Mouse (Mus musculus) cortical plate, adult 2 months (tissue): ENCODE data around the gene F12. TPM values are rescaled to one million over a fixed set of nuclear protein-coding genes. Genes with fewer than 3 reads are reported as not detected.

Experiments
- H3K27ac ChIP-seq: fragments of 200-500 bp; 2 replicates; pipeline ENCODE4 v1.5.1; 2012; ENCODE audit warnings: low read length, control low read depth, inconsistent platforms; ENCODE audit not compliant: insufficient read depth
- H3K4me1 ChIP-seq: fragments of 200-500 bp; 2 replicates; pipeline ENCODE4 v1.6.1; 2011; ENCODE audit warnings: low read length; ENCODE audit not compliant: control insufficient read depth, insufficient read depth
- H3K4me3 ChIP-seq: fragments of 200-500 bp; 2 replicates; pipeline ENCODE4 v1.5.1; 2011; ENCODE audit warnings: mild to moderate bottlenecking, low read length, control low read depth; ENCODE audit not compliant: insufficient read depth
- CTCF ChIP-seq: fragments of 200-500 bp; IDR thresholded peaks from 2 replicates; pipeline ENCODE4 v1.5.1; 2011; ENCODE audit warnings: mild to moderate bottlenecking, control low read depth, low read length; ENCODE audit not compliant: insufficient read depth; ENCODE audit errors: extremely low read depth
- POLR2A ChIP-seq: fragments of 200-500 bp; IDR thresholded peaks from 2 replicates; pipeline ENCODE4 v1.6.1; 2011; ENCODE audit warnings: mild to moderate bottlenecking, low read length, control low read depth; ENCODE audit not compliant: insufficient read depth; ENCODE audit errors: extremely low read depth
- polyA plus RNA-seq: library from polyadenylated mRNA; depleted of rRNA; stranded (reverse); fragments of >200 nt; gene quantifications from 2 replicates; pipeline ENCODE4 v1.2.3, GENCODE M21; 2012; rRNA removed

F12 gene
- polyA plus RNA-seq, 1 experiment = 0.63 TPM

GRCm38 (mm10) chr13:55381790-55382189, 44.8 kb downstream of the F12 start:
- H3K4me3 ChIP-seq = no peak overlapping the region
- peaks cover 4% of the 10 kb centered on the region for H3K4me1 ChIP-seq
- H3K27ac ChIP-seq = no peak overlapping the region
- no peak for TF ChIP-seq CTCF
- TF ChIP-seq POLR2A = no peak

GRCm38 (mm10) chr13:55378907-55379580, 47.5 kb downstream of the F12 start:
- no peak overlapping the region for H3K4me3 ChIP-seq
- TF ChIP-seq CTCF (no peak), POLR2A (no peak)
- no peak overlapping the region for H3K27ac ChIP-seq
- H3K4me1 ChIP-seq = peaks cover 2% of the 10 kb centered on the region

- TF ChIP-seq CTCF (no peak), POLR2A (no peak)
Measured at GRCm38 (mm10) chr13:55375877-55376276, 50.7 kb downstream of the F12 start.

GRCm38 (mm10) chr13:55374206-55374924, 52.2 kb downstream of the F12 start:
- TF ChIP-seq POLR2A (no peak), CTCF (no peak)
- Histone ChIP-seq H3K4me1 (0 out of 2 replicates have a peak, but pooled peaks cover 1% of the 10 kb centered on the region), H3K4me3 (no peak overlapping the region), H3K27ac (no peak overlapping the region)

More at GRCm38 (mm10) chr13:55375877-55376276, 50.7 kb downstream of the F12 start:
- Histone ChIP-seq H3K4me3 (no peak overlapping the region), H3K27ac (no peak overlapping the region), H3K4me1 (no peaks in the 10 kb centered on the region)

- Histone ChIP-seq H3K27ac (no peak overlapping the region), H3K4me1 (0 out of 2 replicates have a peak, but pooled peaks cover 3% of the 10 kb centered on the region), H3K4me3 (no peak overlapping the region)
- no peak for TF ChIP-seq CTCF
Measured at GRCm38 (mm10) chr13:55371740-55372139, 54.9 kb downstream of the F12 start.

GRCm38 (mm10) chr13:55371007-55371681, 55.4 kb downstream of the F12 start:
- Histone ChIP-seq H3K27ac (no peak overlapping the region), H3K4me3 (no peak overlapping the region)
- TF ChIP-seq POLR2A (no peak), CTCF (no peak)

GRCm38 (mm10) chr13:55370234-55370633, 56.4 kb downstream of the F12 start:
- H3K4me1 ChIP-seq = 0 out of 2 replicates have a peak, but pooled peaks cover 3% of the 10 kb centered on the region
- H3K27ac ChIP-seq = 0 out of 2 replicates have a peak overlapping the region, but pooled peaks have one; percentile 26
- no peak for TF ChIP-seq CTCF
- TF ChIP-seq POLR2A = no peak
- peak overlapping the region; percentile 40 for H3K4me3 ChIP-seq

More at GRCm38 (mm10) chr13:55371007-55371681, 55.4 kb downstream of the F12 start:
- H3K4me1 ChIP-seq = 0 out of 2 replicates have a peak, but pooled peaks cover 3% of the 10 kb centered on the region

- 0 out of 2 replicates have a peak, but pooled peaks cover 3% of the 10 kb centered on the region for H3K4me1 ChIP-seq
- 0 out of 2 replicates have a peak, but pooled peaks have one; percentile 44 for TF ChIP-seq POLR2A
- no peak for TF ChIP-seq CTCF
- peak within 1 kb of the TSS; percentile 40 for H3K4me3 ChIP-seq
- peak within 1 kb of the TSS; percentile 26; the same call in 1 of the 2 replicates for H3K27ac ChIP-seq
Measured at GRCm38 (mm10) chr13:55369531-55370114, 57.0 kb downstream of the F12 start, which contains the start of gene Rgs14. Gene Rgs14 (plus strand): TSS chr13:55369732.

GRCm38 (mm10) chr13:55368401-55368800, 58.2 kb downstream of the F12 start:
- H3K27ac ChIP-seq = no peak overlapping the region
- H3K4me3 ChIP-seq = no peak overlapping the region
- TF ChIP-seq CTCF (no peak), POLR2A (no peak)
- H3K4me1 ChIP-seq = 0 out of 2 replicates have a peak, but pooled peaks cover 3% of the 10 kb centered on the region

Other genes starting within 250 kb of the F12 start
- gene Nsd1, start 217.0 kb downstream of the F12 start, polyA plus RNA-seq = 37.4 and 38.0 TPM in 2 replicates
- 168 and 177 TPM in 2 replicates for gene Prelid1, start 106.3 kb downstream of the F12 start, polyA plus RNA-seq
- 148 and 163 TPM in 2 replicates for gene Rab24, start 104.8 kb downstream of the F12 start, polyA plus RNA-seq
- gene Mxd3, start 97.0 kb downstream of the F12 start, polyA plus RNA-seq = 1.2 and 1.9 TPM in 2 replicates
- 53.0 and 57.0 TPM in 2 replicates for gene Lman2, start 64.0 kb downstream of the F12 start, polyA plus RNA-seq
- gene Rgs14, start 57.1 kb downstream of the F12 start, polyA plus RNA-seq = 40.2 and 44.9 TPM in 2 replicates
- 0.21 and 0.30 TPM in 2 replicates for gene Slc34a1, start 28.6 kb downstream of the F12 start, polyA plus RNA-seq
- 0.40 and 0.56 TPM in 2 replicates for gene Pfn3, start 11.6 kb downstream of the F12 start, polyA plus RNA-seq
- gene Grk6, start 18.3 kb upstream of the F12 start, polyA plus RNA-seq = 75.3 and 80.1 TPM in 2 replicates
- gene Prr7, start 37.5 kb upstream of the F12 start, polyA plus RNA-seq = 68.1 and 73.5 TPM in 2 replicates
- gene Dbn1, start 61.3 kb upstream of the F12 start, polyA plus RNA-seq = 336 and 368 TPM in 2 replicates
- 168 and 171 TPM in 2 replicates for gene Pdlim7, start 86.9 kb upstream of the F12 start, polyA plus RNA-seq
- 15.6 and 16.8 TPM in 2 replicates for gene Dok3, start 102.5 kb upstream of the F12 start, polyA plus RNA-seq
- 81.1 and 87.4 TPM in 2 replicates for gene Ddx41, start 109.9 kb upstream of the F12 start, polyA plus RNA-seq
- 138 and 157 TPM in 2 replicates for gene Fam193b, start 144.3 kb upstream of the F12 start, polyA plus RNA-seq
- gene Tmed9, start 146.9 kb upstream of the F12 start, polyA plus RNA-seq = 111 and 125 TPM in 2 replicates
- gene B4galt7, start 173.1 kb upstream of the F12 start, polyA plus RNA-seq = 30.8 and 31.1 TPM in 2 replicates
- 67.2 and 73.7 TPM in 2 replicates for gene Caml, start 196.2 kb upstream of the F12 start, polyA plus RNA-seq
- gene Ddx46, start 208.2 kb upstream of the F12 start, polyA plus RNA-seq = 44.5 and 48.3 TPM in 2 replicates